Mouse (Mus musculus) CH12.LX (cell line): ENCODE results near the gene 0610030E20Rik. TPM values are rescaled to one million over a fixed set of nuclear protein-coding genes. Genes with fewer than 3 reads are reported as not detected.

Experiments
- DNase-seq: peaks from one replicate; pipeline ENCODE4 v3.0.0-alpha.2; 2013; ENCODE audit errors: extremely low read depth
- H3K27ac ChIP-seq: 2 replicates; pipeline ENCODE4 v1.5.1; 2012; ENCODE audit warnings: low read depth, mild to moderate bottlenecking, control low read depth, moderate library complexity; ENCODE audit not compliant: insufficient read depth
- H3K27me3 ChIP-seq: replicated peaks from 2 replicates; pipeline ENCODE3; 2012; ENCODE audit warnings: inconsistent platforms
- H3K36me3 ChIP-seq, 2 experiments: replicated peaks in 1 of 2; 2 replicates each; pipeline versions ENCODE3 to v1.6.1; 2012; ENCODE audit warnings: inconsistent platforms in 1 of 2, low read length in 1 of 2, mild to moderate bottlenecking in 1 of 2, mixed read lengths in 1 of 2, moderate library complexity in 1 of 2; ENCODE audit not compliant: control insufficient read depth in 1 of 2, insufficient read depth in 1 of 2
- H3K4me1 ChIP-seq, 2 experiments: 2 replicates each; pipeline ENCODE4 v1.6.1; 2012; ENCODE audit warnings: inconsistent platforms in 1 of 2, moderate library complexity in 1 of 2; ENCODE audit not compliant: insufficient read depth in 2 of 2, control insufficient read depth in 1 of 2
- H3K4me2 ChIP-seq: 2 replicates; pipeline ENCODE4 v1.6.1; 2012; ENCODE audit warnings: low read depth, mild to moderate bottlenecking, control low read depth; ENCODE audit not compliant: poor library complexity, insufficient read depth, severe bottlenecking
- H3K4me3 ChIP-seq, 3 experiments: fragments of 150-350 bp in 1 of 3; sonication (generic) in 1 of 3; replicated peaks in 1 of 3; 2 replicates each; pipeline versions ENCODE3 to v1.5.1; 2011 to 2012; ENCODE audit warnings: low read depth in 2 of 3, low read length in 2 of 3, mild to moderate bottlenecking in 2 of 3, moderate library complexity in 2 of 3, control low read depth in 1 of 3, improper control_type of control experiment in 1 of 3, inconsistent platforms in 1 of 3, mixed read lengths in 1 of 3; ENCODE audit not compliant: poor library complexity in 1 of 3
- H3K79me2 ChIP-seq: replicated peaks from 2 replicates; pipeline ENCODE4 v1.6.1; 2012; ENCODE audit warnings: mild to moderate bottlenecking, moderate library complexity; ENCODE audit not compliant: control insufficient read depth, poor library complexity, insufficient read depth, severe bottlenecking; ENCODE audit errors: extremely low read depth
- H3K9ac ChIP-seq: 2 replicates; pipeline ENCODE4 v1.6.1; 2012; ENCODE audit warnings: low read depth, mild to moderate bottlenecking, control low read depth, moderate library complexity; ENCODE audit not compliant: insufficient read depth
- H3K9me3 ChIP-seq: replicated peaks from 2 replicates; pipeline ENCODE3; 2012; ENCODE audit warnings: low read length, inconsistent platforms, mixed read lengths
- CHD1 ChIP-seq: IDR thresholded peaks from 2 replicates; pipeline ENCODE4 v1.6.1; 2012; ENCODE audit warnings: low read depth, low read length, improper control_type of control experiment, inconsistent platforms
- HCFC1 ChIP-seq: IDR thresholded peaks from 2 replicates; pipeline ENCODE4 v1.6.1; 2012; ENCODE audit warnings: low read depth, mild to moderate bottlenecking, inconsistent platforms, low read length, improper control_type of control experiment
- IRF4 ChIP-seq: IDR thresholded peaks from 2 replicates; pipeline ENCODE4 v1.6.1; 2014; ENCODE audit warnings: low read depth, mild to moderate bottlenecking, inconsistent platforms, low read length, improper control_type of control experiment
- JUN ChIP-seq: IDR thresholded peaks from 2 replicates; pipeline ENCODE4 v1.6.1; 2011; ENCODE audit warnings: low read depth, mild to moderate bottlenecking, low read length, improper control_type of control experiment, moderate library complexity; ENCODE audit not compliant: insufficient read depth
- KAT2A ChIP-seq: IDR thresholded peaks from 2 replicates; pipeline ENCODE4 v1.6.1; 2012; ENCODE audit warnings: low read length, improper control_type of control experiment, inconsistent platforms; ENCODE audit not compliant: insufficient replicate concordance
- MAX ChIP-seq: IDR thresholded peaks from 2 replicates; pipeline ENCODE4 v1.6.1; 2011; ENCODE audit warnings: low read length, improper control_type of control experiment
- MEF2A ChIP-seq: IDR thresholded peaks from 2 replicates; pipeline ENCODE4 v1.6.1; 2014; ENCODE audit warnings: low read depth, mild to moderate bottlenecking, inconsistent platforms, low read length, improper control_type of control experiment, borderline replicate concordance
- NRF1 ChIP-seq: IDR thresholded peaks from 2 replicates; pipeline ENCODE4 v1.6.1; 2014; ENCODE audit warnings: low read depth, mild to moderate bottlenecking, inconsistent platforms, low read length, improper control_type of control experiment, moderate library complexity
- RCOR1 ChIP-seq: conservative IDR thresholded peaks from 2 replicates; pipeline ENCODE4 v1.6.1; 2012; ENCODE audit warnings: low read depth, mild to moderate bottlenecking, inconsistent platforms, low read length, improper control_type of control experiment
- SIN3A ChIP-seq: IDR thresholded peaks from 2 replicates; pipeline ENCODE4 v1.6.1; 2012; ENCODE audit warnings: low read length, improper control_type of control experiment, inconsistent platforms
- SMC3 ChIP-seq: IDR thresholded peaks from 2 replicates; pipeline ENCODE4 v1.6.1; 2011; ENCODE audit warnings: low read depth, low read length, improper control_type of control experiment
- TBP ChIP-seq: conservative IDR thresholded peaks from 2 replicates; pipeline ENCODE4 v1.6.1; 2011; ENCODE audit warnings: low read depth, low read length, improper control_type of control experiment
- TCF12 ChIP-seq: IDR thresholded peaks from 2 replicates; pipeline ENCODE4 v1.6.1; 2014; ENCODE audit warnings: low read depth, mild to moderate bottlenecking, inconsistent platforms, low read length, improper control_type of control experiment
- ZC3H11A ChIP-seq: IDR thresholded peaks from 2 replicates; pipeline ENCODE4 v1.6.1; 2012; ENCODE audit warnings: low read depth, mild to moderate bottlenecking, inconsistent platforms, low read length, improper control_type of control experiment
- ZMIZ1 ChIP-seq: IDR thresholded peaks from 2 replicates; pipeline ENCODE4 v1.6.1; 2012; ENCODE audit warnings: low read depth, mild to moderate bottlenecking, inconsistent platforms, low read length, improper control_type of control experiment
- ZNF384 ChIP-seq: IDR thresholded peaks from 2 replicates; pipeline ENCODE4 v1.6.1; 2012; ENCODE audit warnings: low read depth, low read length, improper control_type of control experiment, inconsistent platforms
- dilution Hi-C: fragments of 300-500 bp; cut with MboI; formaldehyde crosslinking; loops from 2 replicates; pipeline ENCODE4 v1.14.3; 2020; ENCODE audit warnings: low sequenced_read_pairs; ENCODE audit not compliant: extremely low pct_unique_long_range_greater_than_20kb, extremely low pct_ligation_motif_present
- in situ Hi-C: fragments of 300-500 bp; cut with MboI; formaldehyde crosslinking; loops from 3 replicates; pipeline ENCODE4 v1.14.3; 2019; ENCODE audit warnings: low sequenced_read_pairs, low pct_ligation_motif_present, low pct_unique_long_range_greater_than_20kb, mixed read lengths
- polyA plus RNA-seq: library from polyadenylated mRNA; unstranded; fragments of >175 nt; gene quantifications from 2 replicates; pipeline ENCODE4 v1.2.1, GENCODE M21; 2012; ENCODE audit warnings: low read depth; ENCODE audit not compliant: insufficient read length
- total RNA-seq, 2 experiments: library from RNA; depleted of rRNA; stranded (reverse); fragments of 300-350 nt in 1 of 2; fragments of >200 nt in 1 of 2; gene quantifications; 2 replicates each; pipeline ENCODE4 v1.2.3; 2012 to 2014

Gene 0610030E20Rik
- total and polyA plus RNA-seq, 3 experiments, result 7.2 to 16.9 (median 11.7) TPM

DNA sequence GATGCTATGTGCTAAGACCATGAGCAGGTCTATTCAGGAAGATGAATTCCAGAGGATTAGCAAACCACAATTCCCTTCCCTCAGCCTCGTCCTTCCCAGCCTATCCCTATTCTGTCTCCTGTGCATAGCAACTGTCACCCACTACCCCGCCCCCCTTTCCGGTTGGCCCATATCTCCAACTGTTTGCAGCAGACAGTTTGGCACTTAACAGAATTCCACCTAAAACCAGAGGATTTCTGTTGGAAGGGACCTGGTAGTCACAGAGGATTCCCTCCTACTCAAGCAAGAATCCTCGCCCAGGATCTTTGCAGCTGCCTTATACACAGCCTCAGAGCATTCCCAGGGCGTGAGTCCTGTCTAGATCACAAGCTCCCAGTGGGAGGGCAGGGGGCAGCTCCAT, 24.0 kb downstream of the 0610030E20Rik start:
- H3K79me2 ChIP-seq, result no peaks in the 10 kb centered on the region
- TF ChIP-seq JUN (no peak), MEF2A (no peak), ZMIZ1 (no peak), NRF1 (no peak), SMC3 (no peak), CHD1 (no peak), TBP (no peak), HCFC1 (no peak), RCOR1 (no peak), ZC3H11A (no peak), TCF12 (no peak)
- no peaks in the 10 kb centered on the region for H3K36me3 ChIP-seq
- no peak overlapping the region for H3K9ac ChIP-seq
- H3K9me3 ChIP-seq, result no peaks in the 10 kb centered on the region
- no peak overlapping the region for H3K4me3 ChIP-seq
- no peak overlapping the region for H3K4me2 ChIP-seq
- in situ Hi-C loops, result no loop called here
- DNase-seq, result no peak
- H3K27me3 ChIP-seq, result peaks cover 3% of the 10 kb centered on the region
- dilution Hi-C loops, result no loop called here
- H3K4me1 ChIP-seq, result peaks cover 2 to 6% of the 10 kb centered on the region in 2 experiments; a peak in 2 of 4 replicates
- H3K27ac ChIP-seq, result no peak overlapping the region

DNA sequence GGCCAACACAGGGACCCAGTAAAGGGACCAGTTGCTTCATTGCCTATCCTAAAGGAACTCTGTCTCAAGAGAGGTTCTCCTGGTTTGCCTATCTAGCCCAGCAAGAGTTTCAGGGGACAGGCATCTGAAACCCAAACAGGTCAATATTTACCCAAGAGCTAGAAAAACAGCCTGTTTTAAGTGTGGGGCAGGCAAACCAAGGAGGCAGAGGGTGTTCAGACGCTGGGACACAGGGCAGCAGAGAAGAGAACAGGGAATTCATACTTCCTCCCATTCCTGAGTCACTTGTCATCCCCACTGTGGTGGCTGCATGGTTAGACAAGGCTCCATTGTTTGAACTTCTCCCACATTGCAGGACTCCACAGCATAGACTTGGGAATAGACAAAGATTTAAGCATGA, 24.5 kb downstream of the 0610030E20Rik start:
- in situ Hi-C loops, result no loop called here
- no peaks in the 10 kb centered on the region for H3K79me2 ChIP-seq
- no peak overlapping the region for H3K4me2 ChIP-seq
- H3K9me3 ChIP-seq, result no peaks in the 10 kb centered on the region
- no peak overlapping the region for H3K27ac ChIP-seq
- TF ChIP-seq IRF4 (no peak), MAX (no peak), MEF2A (no peak), SIN3A (no peak), KAT2A (no peak), ZNF384 (no peak)
- DNase-seq, result no peak
- H3K9ac ChIP-seq, result no peak overlapping the region
- dilution Hi-C loops, result no loop called here
- H3K4me3 ChIP-seq, result no peak overlapping the region
- H3K27me3 ChIP-seq, result peaks cover 3% of the 10 kb centered on the region
- H3K4me1 ChIP-seq, result peaks cover 2 to 6% of the 10 kb centered on the region in 2 experiments; a peak in 3 of 4 replicates
- H3K36me3 ChIP-seq, result no peaks in the 10 kb centered on the region
